ENCODE assay signal across 13 mouse cellular contexts in genomic region chr7:121044251-121044650, GRCm38 (mm10). TPM values are rescaled to one million over a fixed set of nuclear protein-coding genes. Genes with fewer than 3 reads are reported as not detected.
"Had no signal": no experiment of that assay in that cellular context is flagged by ENCODE, and none has a peak within 500 bp of the region (broad histone marks: within the 10 kb centered on the region; RNA-seq: fewer than 3 reads in every experiment).

No protein-coding gene starts in this region.

- H3K36me3 ChIP-seq: lung, embryonic 15.5 days; stomach, embryonic 15.5 days had no signal

- H3K4me1 ChIP-seq: midbrain, embryonic 12.5 days had no signal

- H3K4me3 ChIP-seq: kidney, embryonic 15.5 days; left cerebral cortex, adult 2 months; limb, embryonic 10.5 days; lung, embryonic 15.5 days; midbrain, embryonic 12.5 days; stomach, embryonic 15.5 days had no signal

- H3K9me3 ChIP-seq: kidney, embryonic 15.5 days; limb, embryonic 10.5 days; lung, embryonic 15.5 days; midbrain, embryonic 12.5 days; stomach, embryonic 15.5 days had no signal

- H3K27me3 ChIP-seq: kidney, embryonic 15.5 days; lung, embryonic 15.5 days; midbrain, embryonic 12.5 days; stomach, embryonic 15.5 days had no signal

- H3K9ac ChIP-seq: kidney, embryonic 15.5 days; lung, embryonic 15.5 days; midbrain, embryonic 12.5 days; stomach, embryonic 15.5 days had no signal

- H3K4me2 ChIP-seq: kidney, embryonic 15.5 days; liver, embryonic 11.5 days; lung, embryonic 15.5 days; midbrain, embryonic 12.5 days; stomach, embryonic 15.5 days had no signal

- H3K27ac ChIP-seq: left cerebral cortex, adult 2 months; limb, embryonic 10.5 days; lung, embryonic 15.5 days; macrophage; midbrain, embryonic 12.5 days; stomach, embryonic 15.5 days had no signal

- DNase-seq: lung, postnatal 14 days; right cerebral cortex, postnatal 14 days; thymus, adult 2 months; thymus, postnatal 25 days had no signal

RNA-seq across cellular contexts. Expression of gene Otoa, which starts 37.2 kb away (rescaled TPM):
- total RNA-seq: midbrain, postnatal 0 days had no signal
- polyA plus RNA-seq: limb, embryonic 10.5 days; liver, embryonic 11.5 days; lung, embryonic 15.5 days; macrophage had no signal
